Mouse (Mus musculus) adrenal gland, postnatal 0 days (tissue): Measurements from ENCODE around the gene Ccnjl. TPM values are rescaled to one million over a fixed set of nuclear protein-coding genes. Genes with fewer than 3 reads are reported as not detected.

Source experiments
- polyA plus RNA-seq: library from polyadenylated mRNA; unstranded; fragments of >200 nt; fragmentation: Nextera tagmentation; extraction: Ambion mirVana; gene quantifications from 2 replicates; pipeline ENCODE4 v1.2.1, GENCODE M21; 2015

Gene Ccnjl
- 6.0 and 6.5 TPM in 2 replicates for polyA plus RNA-seq

GRCm38 (mm10) chr11:43528683-43529499, at the start of gene Ccnjl:
TSS of gene Ccnjl (plus strand) at chr11:43528784.

GRCm38 (mm10) chr11:43586324-43587090, 57.9 kb downstream of the Ccnjl start, which contains the start of gene 4933415A04Rik:
TSS of gene 4933415A04Rik (plus strand) at chr11:43587040.

GRCm38 (mm10) chr11:43601440-43601839, 72.9 kb downstream of the Ccnjl start, which contains the start of gene Fabp6:
TSS of gene Fabp6 (minus strand) at chr11:43601540.

Other genes starting within 250 kb of the Ccnjl start
- 146 and 200 TPM in 2 replicates for gene Pttg1, start 102.5 kb upstream of the Ccnjl start, polyA plus RNA-seq
- gene Slu7, start 95.0 kb upstream of the Ccnjl start, polyA plus RNA-seq = 45.2 and 62.5 TPM in 2 replicates
- 39.4 and 81.6 TPM in 2 replicates for gene C1qtnf2, start 54.5 kb upstream of the Ccnjl start, polyA plus RNA-seq
- 1.5 and 2.1 TPM in 2 replicates for gene 4933415A04Rik, start 58.3 kb downstream of the Ccnjl start, polyA plus RNA-seq
- gene Fabp6, start 72.8 kb downstream of the Ccnjl start, polyA plus RNA-seq = 1.8 TPM in 1 of 2 replicates, not detected in the other
- 13.7 and 16.8 TPM in 2 replicates for gene Pwwp2a, start 153.2 kb downstream of the Ccnjl start, polyA plus RNA-seq
- 79.5 and 89.2 TPM in 2 replicates for gene Ttc1, start 219.2 kb downstream of the Ccnjl start, polyA plus RNA-seq